Mouse (Mus musculus): ENCODE results near the gene Ssu72.

DNA sequence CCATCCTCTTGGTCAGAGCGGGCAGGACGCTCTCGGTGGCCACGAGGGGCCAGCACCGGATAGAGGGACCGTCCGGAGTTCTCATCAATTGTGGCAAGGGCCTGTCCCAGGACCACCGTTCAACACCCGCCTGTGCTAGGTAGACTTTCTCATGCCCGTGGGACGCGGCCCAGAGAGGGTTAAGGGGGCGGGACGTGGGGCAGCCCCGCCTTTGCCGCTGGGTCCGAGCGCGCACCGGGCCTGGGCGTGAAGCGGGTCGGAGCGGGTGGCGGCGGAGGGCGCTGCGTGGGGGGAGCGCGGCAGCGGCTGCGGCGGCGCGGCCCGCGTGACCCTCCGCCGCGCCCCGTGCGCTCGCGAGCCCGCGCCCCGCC is 10.5 kb upstream of the Ssu72 start, which contains the start of gene Fndc10:
- no peak for TF ChIP-seq CHD2 (IDR thresholded peaks at IDR 0.05; ENCODE audit: low read length)
- TF ChIP-seq GABPA (IDR thresholded peaks at IDR 0.05; ENCODE audit: insufficient replicate concordance, low read depth, low read length), result no peak
- TF ChIP-seq CTCF (conservative IDR thresholded peaks at IDR 0.05 in 1 of 2, IDR thresholded peaks at IDR 0.05 in 1 of 2; ENCODE audit: low read depth in 2 of 2, low read length in 2 of 2), result no peak
- TF ChIP-seq HCFC1 (IDR thresholded peaks at IDR 0.05; ENCODE audit: low read depth, low read length), result no peak
- TF ChIP-seq MAX (IDR thresholded peaks at IDR 0.05; ENCODE audit: low read length), result no peak
- TF ChIP-seq E2F4 (IDR thresholded peaks at IDR 0.05; ENCODE audit: insufficient replicate concordance, low read depth, low read length), result no peak
- TF ChIP-seq JUN (IDR thresholded peaks at IDR 0.05; ENCODE audit: insufficient read depth, low read depth, low read length), result no peak
- no peak; the same call in 1 of the 2 replicates for TF ChIP-seq POLR2A (IDR thresholded peaks at IDR 0.05; ENCODE audit: low read depth, low read length)
- no peak for TF ChIP-seq POLR2AphosphoS2 (IDR thresholded peaks at IDR 0.05; ENCODE audit: low read depth, low read length)
- no peak for TF ChIP-seq EP300 (IDR thresholded peaks at IDR 0.05; ENCODE audit: low read length)
- no peak for TF ChIP-seq ETS1 (conservative IDR thresholded peaks at IDR 0.05; ENCODE audit: low read depth, low read length)
